Mouse (Mus musculus) brain, adult 2 months (tissue): ENCODE results near the gene Barx2.

Experiments used
- DNase-seq: peaks from one replicate; pipeline ENCODE4 v3.0.0; 2011; ENCODE audit warnings: low read depth, low spot score

Gene Barx2

DNA sequence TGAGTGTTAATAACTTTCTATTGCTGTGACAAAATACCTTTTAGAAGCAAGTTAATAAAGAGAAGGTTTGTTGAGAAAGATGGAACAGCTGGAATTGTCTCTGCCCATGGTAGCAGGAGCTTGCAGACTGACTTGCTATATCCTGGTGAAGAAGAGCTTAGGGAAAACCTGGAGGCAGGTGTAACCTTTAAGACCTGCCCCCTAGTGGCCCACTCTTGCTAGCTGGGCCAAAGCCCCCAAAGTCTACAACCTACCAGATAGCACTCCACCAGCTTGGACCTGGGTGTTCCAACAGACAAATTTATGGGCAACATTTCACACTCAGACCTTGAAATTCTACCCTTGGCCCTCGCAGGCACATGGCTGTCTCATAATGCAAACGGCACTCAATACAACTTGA is 104.5 kb downstream of the Barx2 start:
- no peak for DNase-seq

DNA sequence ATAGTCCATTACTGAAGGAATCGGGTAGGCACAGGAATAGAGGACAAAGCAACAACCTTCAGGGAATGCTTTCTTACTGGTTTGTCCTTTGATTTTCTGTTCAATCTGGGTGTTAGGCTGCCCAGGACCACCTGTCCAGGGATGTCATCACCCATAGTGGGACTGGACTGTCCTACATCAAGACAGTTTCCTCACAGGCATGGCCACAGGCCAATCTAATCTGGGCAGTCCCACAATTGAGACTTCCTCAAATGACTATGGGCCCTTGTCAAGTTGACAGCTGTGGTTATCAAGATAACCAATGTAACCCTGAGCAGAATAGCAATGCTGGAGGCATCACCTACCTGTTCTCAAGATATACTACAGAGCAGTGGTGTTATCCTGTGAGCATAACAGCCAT is 110.6 kb downstream of the Barx2 start:
- no peak for DNase-seq
